Mouse (Mus musculus) C2C12 (cell line): ENCODE measurements around the gene Tmem33. TPM values are rescaled to one million over a fixed set of nuclear protein-coding genes. Genes with fewer than 3 reads are reported as not detected.

Experiments
- H3K27me3 ChIP-seq: one replicate; pipeline ENCODE4 v1.6.1; 2011; ENCODE audit not compliant: control insufficient read depth, insufficient read depth, insufficient read length
- H3K36me3 ChIP-seq: one replicate; pipeline ENCODE4 v1.6.1; 2011; ENCODE audit not compliant: control insufficient read depth, insufficient read depth
- H3K4me3 ChIP-seq: one replicate; pipeline ENCODE4 v1.5.1; 2011; ENCODE audit warnings: mild to moderate bottlenecking, control low read depth; ENCODE audit not compliant: poor library complexity, insufficient read depth, severe bottlenecking
- H3K79me2 ChIP-seq: one replicate; pipeline ENCODE4 v1.6.1; 2011; ENCODE audit not compliant: control insufficient read depth, insufficient read depth
- H3K79me3 ChIP-seq: one replicate; pipeline ENCODE4 v1.6.1; 2011; ENCODE audit warnings: low read depth, control low read depth
- H3ac ChIP-seq: one replicate; pipeline ENCODE3; 2011; ENCODE audit warnings: low read depth; ENCODE audit not compliant: control insufficient read depth, insufficient read length
- CEBPB ChIP-seq: IDR thresholded peaks from one replicate; pipeline ENCODE4 v1.6.1; 2011; ENCODE audit warnings: low read depth, mild to moderate bottlenecking, control low read depth, moderate library complexity
- CTCF ChIP-seq: IDR thresholded peaks from one replicate; pipeline ENCODE4 v1.5.1; 2011; ENCODE audit not compliant: control insufficient read depth, insufficient read depth, insufficient read length
- FOSL1 ChIP-seq: IDR thresholded peaks from one replicate; pipeline ENCODE4 v1.8.0; 2011; ENCODE audit warnings: mild to moderate bottlenecking, low read length; ENCODE audit not compliant: poor library complexity, insufficient read depth, severe bottlenecking
- MAX ChIP-seq: IDR thresholded peaks from one replicate; pipeline ENCODE4 v1.6.1; 2011; ENCODE audit warnings: mild to moderate bottlenecking, control low read depth
- MYOD1 ChIP-seq: IDR thresholded peaks from one replicate; pipeline ENCODE4 v1.6.1; 2011; ENCODE audit warnings: low read depth; ENCODE audit not compliant: control insufficient read depth, insufficient read length
- MYOG ChIP-seq: IDR thresholded peaks from one replicate; pipeline ENCODE4 v1.6.1; 2011; ENCODE audit not compliant: control insufficient read depth, insufficient read length; ENCODE audit errors: extremely low read depth
- USF1 ChIP-seq: IDR thresholded peaks from one replicate; pipeline ENCODE4 v1.6.1; 2011; ENCODE audit warnings: low read depth, mild to moderate bottlenecking, control low read depth, moderate library complexity
- polyA plus RNA-seq: library from polyadenylated mRNA; unstranded; fragments of >200 nt; fragmentation: generic; extraction: Trizol; gene quantifications from one replicate; pipeline ENCODE4 v1.2.1, GENCODE M21; 2012; ENCODE audit warnings: missing spikeins

Tmem33 gene
- polyA plus RNA-seq, 1 experiment: 56.7 TPM

DNA sequence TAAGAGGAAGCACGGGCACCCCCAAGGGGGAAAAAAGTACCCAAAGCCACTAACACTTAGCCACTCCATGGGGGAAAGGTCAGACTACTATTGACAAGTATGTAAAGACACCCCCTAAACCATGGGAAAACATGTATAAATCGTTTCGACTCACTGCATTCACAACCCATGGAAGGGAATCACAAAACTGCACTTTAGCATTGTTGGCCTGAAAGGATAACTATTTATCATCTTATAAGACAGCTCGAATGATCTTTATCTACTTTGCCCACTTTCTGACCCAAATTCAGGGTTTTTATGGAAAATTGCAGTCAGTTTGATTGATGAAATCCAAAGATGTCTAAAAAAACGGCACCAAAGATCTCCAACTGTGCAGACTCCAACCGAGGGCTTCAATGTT is 38.5 kb upstream of the Tmem33 start:
- H3K36me3 ChIP-seq: no peaks in the 10 kb centered on the region
- no peak for TF ChIP-seq MYOG
- H3ac ChIP-seq: no peak overlapping the region
- peaks cover 13% of the 10 kb centered on the region for H3K27me3 ChIP-seq
- no peak overlapping the region for H3K4me3 ChIP-seq
- H3K79me2 ChIP-seq: no peaks in the 10 kb centered on the region
- no peaks in the 10 kb centered on the region for H3K79me3 ChIP-seq

DNA sequence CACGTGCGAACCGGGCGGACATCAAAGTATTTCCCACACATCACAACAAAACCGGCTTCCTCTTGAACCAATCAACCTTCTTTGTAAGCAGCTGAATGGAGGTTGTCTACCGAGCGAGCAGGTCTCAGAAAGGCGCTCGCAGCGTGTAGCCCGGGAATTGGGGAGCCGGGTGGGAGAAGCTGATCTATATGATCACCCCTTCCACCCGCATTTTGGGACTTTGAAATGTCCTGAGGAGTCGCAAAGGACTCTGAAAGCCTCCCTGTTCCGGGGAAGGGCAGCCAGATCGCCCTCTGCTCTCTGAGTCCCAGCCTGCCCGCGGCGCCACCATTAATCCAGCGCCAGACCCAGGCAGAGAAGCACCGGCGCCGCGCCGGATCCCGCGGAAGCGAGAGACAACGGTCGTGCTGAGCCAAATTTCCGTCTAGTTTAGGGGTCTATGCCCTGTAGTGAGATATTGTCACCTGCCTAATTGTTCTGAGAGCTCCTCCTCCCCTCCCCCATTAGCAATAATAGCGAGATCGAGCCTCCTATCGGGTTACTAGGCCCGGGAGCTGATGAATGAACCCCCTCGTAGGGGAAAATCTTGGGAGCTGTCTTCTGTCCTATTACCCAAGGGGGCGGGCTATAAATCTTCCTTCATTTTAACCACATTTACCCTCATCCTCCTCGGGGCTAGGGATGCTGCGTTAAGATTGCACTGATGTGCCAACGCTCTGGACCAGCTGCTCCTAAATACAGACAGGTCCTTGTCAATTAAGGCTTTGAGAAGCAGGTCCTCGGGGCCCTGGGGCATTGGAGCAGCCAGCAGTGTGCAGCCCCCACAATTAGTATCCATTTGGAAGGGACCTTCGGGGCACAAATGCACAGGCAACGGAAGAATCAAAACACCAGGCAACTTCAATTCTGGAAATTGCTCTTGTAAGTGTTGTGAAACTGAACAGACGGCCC is 37.6 kb upstream of the Tmem33 start:
- Histone ChIP-seq H3K79me2 (no peaks in the 10 kb centered on the region), H3K36me3 (no peaks in the 10 kb centered on the region), H3ac (no peak overlapping the region), H3K27me3 (peaks cover 18% of the 10 kb centered on the region), H3K4me3 (no peak overlapping the region), H3K79me3 (no peaks in the 10 kb centered on the region)
- TF ChIP-seq CEBPB (no peak), MYOG (no peak), CTCF (no peak), MYOD1 (no peak), USF1 (no peak), MAX (no peak), FOSL1 (no peak)

DNA sequence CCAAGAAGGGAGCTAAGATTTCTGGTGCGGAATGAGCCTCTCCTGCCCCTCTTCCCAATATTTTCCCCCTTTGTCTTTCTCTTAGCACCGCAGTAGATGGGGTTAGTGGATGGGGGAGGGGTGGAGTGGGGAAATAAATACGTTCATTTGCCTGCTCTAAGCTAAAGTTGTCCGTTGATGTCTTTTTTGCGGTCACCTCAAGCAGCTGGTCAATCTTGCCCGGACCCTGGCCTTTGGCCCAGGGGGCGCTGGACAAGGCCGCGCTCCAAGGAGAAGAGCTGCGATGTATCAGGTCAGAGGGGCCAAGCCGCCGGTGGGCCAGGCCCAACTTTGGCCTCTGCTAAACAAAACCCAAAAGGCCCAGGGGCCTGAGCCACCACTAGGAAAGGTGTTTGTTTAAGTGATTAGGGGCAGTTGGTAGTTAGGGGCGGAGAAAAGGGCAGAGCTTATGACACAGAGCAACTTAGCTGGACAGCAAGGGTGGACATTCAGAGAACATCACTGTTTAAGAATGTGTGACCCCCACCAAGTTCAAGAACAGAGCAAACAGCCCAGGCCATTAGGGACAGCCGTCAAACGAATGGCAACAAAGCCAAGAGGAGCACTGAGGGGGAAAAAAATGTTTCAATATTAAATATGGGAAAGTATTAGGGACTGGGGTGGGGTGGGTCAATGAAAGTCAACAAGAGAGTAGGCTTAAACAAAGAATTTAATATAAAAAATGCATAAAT is 36.8 kb upstream of the Tmem33 start:
- Histone ChIP-seq H3K79me2 (no peaks in the 10 kb centered on the region), H3K27me3 (peaks cover 26% of the 10 kb centered on the region), H3K4me3 (no peak overlapping the region), H3K79me3 (no peaks in the 10 kb centered on the region), H3ac (no peak overlapping the region), H3K36me3 (no peaks in the 10 kb centered on the region)
- no peak for TF ChIP-seq FOSL1
- no peak for TF ChIP-seq CEBPB
- TF ChIP-seq MYOD1: no peak
- TF ChIP-seq USF1: no peak
- no peak for TF ChIP-seq MAX
- TF ChIP-seq MYOG: no peak
- TF ChIP-seq CTCF: no peak

DNA sequence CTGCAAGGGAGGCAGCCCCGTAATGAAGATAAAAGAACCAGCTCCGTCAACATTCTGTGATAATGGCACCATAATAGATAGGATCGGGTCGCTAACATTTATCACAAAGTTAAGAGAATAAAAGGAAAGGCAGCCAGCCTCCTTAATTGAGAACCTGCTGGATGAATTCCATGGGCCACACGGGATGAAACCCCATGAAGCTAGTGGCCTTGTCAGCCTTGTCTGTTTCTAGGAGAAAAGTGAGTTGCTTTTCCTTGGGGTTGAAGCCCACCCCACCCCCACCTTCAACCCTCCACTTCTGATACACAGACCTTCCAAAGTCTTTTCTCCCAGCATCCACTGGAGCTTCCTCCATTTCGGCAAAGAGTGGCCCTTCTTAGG is 36.3 kb upstream of the Tmem33 start:
- Histone ChIP-seq H3K4me3 (no peak overlapping the region), H3K79me3 (no peaks in the 10 kb centered on the region), H3K79me2 (no peaks in the 10 kb centered on the region), H3K27me3 (peaks cover 26% of the 10 kb centered on the region), H3ac (no peak overlapping the region), H3K36me3 (no peaks in the 10 kb centered on the region)
- TF ChIP-seq USF1: no peak
- TF ChIP-seq MYOD1: no peak
- no peak for TF ChIP-seq FOSL1
- no peak for TF ChIP-seq MYOG
- no peak for TF ChIP-seq CTCF
- no peak for TF ChIP-seq MAX
- TF ChIP-seq CEBPB: no peak

DNA sequence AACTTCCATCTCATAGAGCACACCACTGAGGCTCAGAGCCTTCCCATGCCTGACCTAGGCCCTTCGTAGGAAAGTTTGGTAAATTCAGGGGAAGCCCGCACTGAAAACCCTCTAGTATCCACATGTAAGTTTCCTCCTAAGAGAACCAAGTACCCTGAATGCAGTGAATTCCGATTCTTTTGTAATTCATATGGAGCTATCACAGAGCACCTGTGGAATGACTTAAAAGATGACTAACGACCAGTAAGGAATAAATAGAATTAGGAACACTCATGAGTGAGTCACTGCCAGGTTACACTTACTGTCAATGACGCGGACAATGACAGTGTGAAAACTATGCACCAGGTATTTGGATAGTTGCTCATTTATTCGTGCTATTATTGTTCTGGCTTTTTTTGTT is 34.6 kb upstream of the Tmem33 start:
- no peak overlapping the region for H3ac ChIP-seq
- TF ChIP-seq MYOD1: no peak
- no peak for TF ChIP-seq CTCF
- no peak for TF ChIP-seq MYOG
- no peak for TF ChIP-seq USF1
- no peaks in the 10 kb centered on the region for H3K79me2 ChIP-seq
- H3K79me3 ChIP-seq: no peaks in the 10 kb centered on the region
- H3K27me3 ChIP-seq: peaks cover 40% of the 10 kb centered on the region
- no peak overlapping the region for H3K4me3 ChIP-seq
- no peaks in the 10 kb centered on the region for H3K36me3 ChIP-seq
